Mouse (Mus musculus): ENCODE measurements around the gene Lgr5.

The Lgr5 gene

DNA sequence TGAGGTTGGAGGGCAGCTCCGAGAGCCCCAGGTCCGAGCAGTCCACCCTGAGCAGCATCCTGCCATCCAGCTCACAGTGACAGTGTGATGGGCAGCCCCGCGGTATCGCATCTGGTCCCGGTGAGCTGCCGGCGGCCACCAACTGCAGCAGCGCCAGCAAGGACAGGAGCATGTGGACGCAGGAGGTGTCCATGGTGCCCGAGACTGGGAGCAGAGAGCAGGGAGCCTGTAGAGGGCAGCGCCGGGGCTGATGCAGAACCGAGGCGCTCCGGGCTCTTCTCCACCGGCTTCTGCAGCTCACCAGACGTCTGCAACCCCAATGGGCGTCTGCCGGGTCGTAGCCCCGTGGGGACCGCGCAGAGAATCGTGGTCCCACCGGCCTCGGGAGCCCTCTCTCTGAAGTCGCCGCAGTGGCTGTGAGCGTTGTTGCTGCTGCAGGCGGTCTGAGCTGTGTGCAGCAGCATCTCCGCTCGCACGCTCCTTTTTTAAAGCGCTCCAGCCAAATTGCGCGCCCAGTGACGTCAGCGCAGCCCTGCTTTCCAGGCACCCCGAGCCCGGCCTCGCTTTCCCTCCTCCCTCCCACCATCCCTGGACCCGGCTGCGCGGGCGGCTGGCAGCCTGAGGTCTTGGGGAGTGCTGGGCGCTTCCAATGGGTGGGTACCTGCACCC, at the start of gene Lgr5:
Lgr5 (minus strand) TSS at position 480 of the 669 bp plus-strand sequence.
- peak; percentile 80 for DNase-seq (ENCODE audit: low spot score)

DNA sequence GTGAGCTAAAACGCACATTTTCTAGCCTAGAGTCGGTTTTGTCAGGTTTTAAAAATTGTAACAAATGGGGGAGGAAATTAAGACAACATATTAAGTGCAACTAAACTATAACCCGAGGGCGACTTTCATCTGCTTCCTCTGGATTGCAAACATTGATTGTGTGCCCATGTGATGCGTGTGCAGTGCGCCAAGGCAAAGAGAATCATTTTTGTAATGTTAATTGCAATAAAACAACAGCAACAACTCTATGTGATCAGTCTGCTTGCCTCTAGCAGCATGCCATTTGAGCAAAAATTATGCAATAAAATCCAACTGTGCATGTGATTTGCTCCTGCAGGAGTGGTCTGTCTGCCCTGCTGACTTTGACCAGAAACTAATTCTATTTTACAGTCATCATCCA, 39.1 kb upstream of the Lgr5 start:
- DNase-seq (ENCODE audit: low spot score): no peak

DNA sequence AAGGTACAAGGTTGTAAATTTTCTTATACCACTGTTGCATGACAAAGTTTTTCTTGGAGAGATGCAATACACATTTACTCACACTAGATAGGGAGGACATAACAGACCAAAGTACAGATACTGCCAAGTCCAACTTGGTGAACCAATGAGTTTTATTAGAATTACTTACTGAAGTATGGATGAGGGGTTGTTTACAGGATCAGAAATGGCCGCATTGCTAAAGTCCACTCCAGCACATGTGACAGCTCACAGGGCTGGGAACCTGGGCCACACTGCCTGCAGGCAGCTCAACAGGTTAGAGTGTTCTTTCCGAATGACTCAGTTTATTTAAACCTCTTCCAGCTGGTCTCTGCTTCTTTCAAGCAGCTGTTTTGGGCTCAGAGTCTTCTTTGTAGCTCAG, 37.4 kb upstream of the Lgr5 start:
- DNase-seq (ENCODE audit: low spot score): no peak

DNA sequence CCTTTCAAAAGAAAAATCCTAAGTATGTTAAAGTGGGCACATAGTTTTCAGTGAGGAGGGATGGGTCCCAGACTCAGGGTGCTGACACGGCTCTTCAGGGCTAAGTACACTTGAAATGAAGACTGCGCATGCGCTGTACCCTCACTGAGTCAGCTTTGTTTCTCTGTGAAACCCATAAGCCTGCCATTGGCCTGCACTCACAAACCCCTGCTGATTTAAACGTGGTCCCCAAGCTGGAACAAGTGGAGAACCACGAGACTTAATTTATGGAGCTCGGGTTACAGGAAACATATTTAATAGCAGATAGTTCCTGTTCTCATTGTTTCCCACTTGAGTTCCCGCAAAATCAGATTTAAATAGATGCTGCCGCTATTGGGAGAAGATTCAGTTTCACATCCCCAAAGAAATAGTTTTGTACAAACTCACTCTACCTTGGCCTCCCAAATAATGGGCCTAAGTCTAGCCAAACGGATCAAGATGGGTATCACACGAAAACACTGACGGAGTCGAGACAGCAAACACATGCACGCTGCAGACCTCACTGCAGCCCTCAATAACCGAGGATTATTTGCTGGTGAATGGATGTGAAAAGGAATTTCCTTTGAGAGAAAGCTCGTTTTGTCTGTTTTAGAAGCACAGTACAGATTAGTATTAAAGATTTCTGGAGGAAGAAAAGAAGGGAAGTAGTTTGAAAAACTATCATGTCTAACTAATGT, 36.5 kb upstream of the Lgr5 start:
- peak; percentile 23 for DNase-seq (ENCODE audit: low spot score)

- no peak for DNase-seq (ENCODE audit: low spot score)
Measured at GRCm38 (mm10) chr10:115623481-115623880, 35.9 kb upstream of the Lgr5 start.

DNA sequence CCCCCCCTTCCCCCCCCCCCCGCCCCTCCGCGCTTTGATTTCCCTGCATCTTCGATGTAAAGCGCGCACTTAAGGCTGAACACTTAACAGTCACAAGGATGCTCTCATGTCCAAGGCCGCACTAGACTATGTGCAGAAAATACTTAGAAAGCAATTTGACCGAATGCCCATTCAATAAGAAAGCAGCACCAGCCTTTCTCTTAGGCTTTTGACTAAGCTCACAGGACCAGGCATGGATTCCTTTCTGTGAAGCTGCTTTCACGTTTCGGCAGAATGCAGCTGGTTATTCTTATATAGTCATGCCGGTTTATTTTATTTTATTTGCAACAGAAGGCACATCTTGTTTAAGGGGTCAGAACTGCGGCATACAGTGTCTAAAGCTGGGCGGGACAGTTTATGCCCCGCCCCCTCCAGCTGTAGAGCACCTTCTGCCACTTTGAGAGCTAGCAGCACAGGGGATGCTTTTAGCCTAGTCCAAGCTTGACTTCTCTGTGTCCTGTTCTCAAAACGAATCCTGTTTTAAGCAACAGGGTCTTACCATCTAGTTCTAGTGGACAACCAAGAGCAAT, 30.8 kb upstream of the Lgr5 start:
- DNase-seq (ENCODE audit: low spot score): peak; percentile 60

DNA sequence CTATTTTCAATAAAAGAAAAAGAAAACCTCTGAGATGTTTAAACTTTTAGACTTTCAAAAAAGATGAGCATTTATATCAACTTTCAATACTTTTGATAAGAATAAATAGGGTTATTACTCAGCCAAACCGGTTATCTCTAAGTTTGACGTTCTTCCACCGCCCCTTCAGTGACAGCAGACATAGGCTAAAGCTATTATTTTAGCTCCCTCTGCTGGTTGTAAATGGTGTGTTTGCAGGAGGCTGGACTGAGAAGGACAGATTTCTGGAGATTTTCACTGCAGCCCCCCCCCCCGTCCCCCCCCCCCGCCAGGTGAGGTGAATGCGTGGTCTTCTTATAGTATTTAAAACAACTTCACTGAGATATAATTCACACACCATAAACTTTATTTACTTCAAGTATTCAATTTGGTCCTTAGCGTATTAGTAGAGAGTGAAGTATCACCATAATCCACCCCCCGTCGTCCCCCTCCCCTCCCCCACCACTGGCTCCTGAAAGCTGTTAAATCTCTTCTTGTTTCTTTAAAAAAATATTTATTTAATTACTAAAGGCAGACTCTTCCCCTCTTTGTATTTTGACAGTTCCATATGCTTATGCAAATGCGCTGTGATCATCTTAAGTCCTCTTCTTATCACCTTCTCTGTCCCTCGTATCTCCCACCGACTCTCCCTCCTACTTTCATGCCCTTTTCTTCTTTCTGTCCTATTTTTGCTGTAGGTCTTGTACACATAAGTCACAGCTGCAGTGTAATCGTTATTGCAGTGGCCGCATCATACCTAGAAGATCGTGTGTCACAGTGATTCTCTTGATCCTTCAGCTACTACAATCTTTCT, 30.1 kb upstream of the Lgr5 start:
- peak; percentile 83 for DNase-seq (ENCODE audit: low spot score)

- DNase-seq (ENCODE audit: low spot score): no peak
Measured at GRCm38 (mm10) chr10:115595748-115596147, 8.2 kb upstream of the Lgr5 start.

- no peak for DNase-seq (ENCODE audit: low spot score)
Measured at GRCm38 (mm10) chr10:115593651-115594050, 6.1 kb upstream of the Lgr5 start.

DNA sequence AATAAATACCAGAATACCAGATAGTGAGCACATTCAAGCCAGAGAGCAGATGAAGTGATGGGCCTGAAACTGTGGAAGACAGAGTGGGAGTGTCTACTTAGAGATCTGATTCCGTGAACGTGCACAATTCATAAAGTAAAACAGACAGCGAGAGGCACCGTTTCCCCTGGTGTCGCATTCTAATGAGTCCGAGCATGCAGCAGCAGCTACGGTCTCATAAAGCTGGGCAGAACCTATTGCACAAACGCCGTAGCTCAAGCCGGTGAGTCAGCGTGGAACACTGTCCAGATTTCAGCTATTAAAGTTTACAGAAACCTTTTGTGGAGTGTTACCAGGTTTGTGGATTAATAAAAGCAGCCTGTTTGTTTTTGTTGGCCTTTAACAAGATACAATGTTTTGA, 5.6 kb upstream of the Lgr5 start:
- peak; percentile 36 for DNase-seq (ENCODE audit: low spot score)

GRCm38 (mm10) chr10:115587979-115588378, 399 bp upstream of the Lgr5 start:
- DNase-seq (ENCODE audit: low spot score): peak; percentile 14

DNA sequence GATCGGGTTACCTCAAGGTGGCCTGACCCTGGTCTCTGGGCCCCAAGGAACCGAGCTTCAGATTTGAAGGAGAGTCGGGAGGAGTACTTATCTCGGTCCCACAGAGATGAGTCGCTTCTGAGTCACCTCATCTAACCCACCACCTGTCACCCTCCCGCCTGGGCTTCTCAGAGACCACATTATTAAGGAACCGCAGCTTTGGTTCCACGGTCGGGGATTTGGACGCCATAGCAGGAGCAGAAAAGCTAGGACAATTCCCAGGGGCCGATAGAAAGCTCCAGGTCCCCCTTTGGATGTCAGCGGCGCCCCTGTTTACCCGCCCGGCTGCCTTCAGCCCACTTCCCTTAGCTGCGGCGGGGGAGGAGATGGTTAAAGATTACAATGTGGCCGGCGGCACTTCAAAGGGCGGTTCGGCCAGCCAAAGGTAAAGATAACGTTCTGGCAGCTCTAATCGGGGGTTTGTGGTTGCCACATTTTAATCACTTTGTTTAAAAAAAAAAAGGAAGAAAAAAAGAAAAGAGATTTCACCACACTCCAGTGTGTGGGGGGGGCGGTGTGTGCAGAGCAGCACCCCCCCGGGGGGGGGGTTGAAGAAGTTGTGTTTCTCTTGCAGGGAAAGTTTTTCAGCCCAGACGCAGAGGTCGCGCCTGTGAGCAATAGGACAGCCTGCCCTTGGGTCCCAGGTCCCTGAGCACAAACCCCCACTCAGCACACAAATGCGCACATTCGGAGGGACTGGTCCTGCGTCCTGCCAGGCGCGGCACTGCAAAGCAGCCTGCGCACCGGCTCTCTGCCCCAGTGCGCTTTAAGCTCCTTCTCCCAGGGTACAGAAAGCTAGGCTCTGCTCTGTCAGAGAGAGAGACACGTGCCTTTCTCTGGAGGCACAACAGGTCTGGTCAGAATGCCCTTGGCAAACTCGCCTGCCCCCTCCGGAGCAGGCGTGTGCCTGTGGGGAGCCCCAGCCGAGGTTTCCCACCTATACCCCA, 1.0 kb downstream of the Lgr5 start:
- peak; percentile 65 for DNase-seq (ENCODE audit: low spot score)

DNA sequence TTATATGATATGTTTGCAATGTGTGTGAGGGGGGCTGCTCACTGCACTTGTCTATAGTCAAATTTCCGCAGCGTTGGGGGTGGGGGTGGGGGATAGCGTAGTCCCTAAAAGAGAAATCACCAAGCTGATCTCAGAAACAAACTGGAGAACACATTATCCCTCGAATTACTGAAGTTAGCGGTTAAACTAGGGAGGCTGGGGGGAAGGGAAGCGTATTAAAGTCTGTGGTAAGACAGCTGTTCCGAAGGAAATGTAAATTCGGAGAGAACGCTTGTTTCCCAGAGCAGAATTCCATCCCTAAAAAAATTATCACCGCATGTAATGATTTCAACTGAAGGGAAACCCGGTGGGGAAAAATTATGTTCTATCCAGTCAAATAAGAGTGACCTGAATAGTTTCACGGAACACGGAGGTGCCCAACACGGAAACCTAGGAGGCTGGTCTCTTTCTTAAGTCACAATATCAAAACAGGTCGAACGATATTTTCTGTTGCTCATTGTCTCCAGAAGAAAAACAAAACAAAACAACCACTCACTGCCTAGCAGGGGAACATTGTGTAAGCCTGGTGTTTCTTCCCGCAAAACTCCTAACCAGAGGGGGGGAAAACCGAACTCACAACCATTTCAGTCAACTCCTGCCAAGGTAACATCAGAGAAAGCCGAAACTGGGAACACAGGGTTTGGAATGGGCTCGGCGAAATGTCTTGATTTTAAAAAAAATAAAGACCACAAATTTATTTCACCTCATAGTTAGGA, 1.9 kb downstream of the Lgr5 start:
- DNase-seq (ENCODE audit: low spot score): peak; percentile 46

- DNase-seq (ENCODE audit: low spot score): peak; percentile 58
Measured at GRCm38 (mm10) chr10:115584656-115585055, 2.9 kb downstream of the Lgr5 start.

- no peak for DNase-seq (ENCODE audit: low spot score)
Measured at GRCm38 (mm10) chr10:115583071-115583470, 4.5 kb downstream of the Lgr5 start.

- no peak for DNase-seq (ENCODE audit: low spot score)
Measured at GRCm38 (mm10) chr10:115581971-115582370, 5.6 kb downstream of the Lgr5 start.

DNA sequence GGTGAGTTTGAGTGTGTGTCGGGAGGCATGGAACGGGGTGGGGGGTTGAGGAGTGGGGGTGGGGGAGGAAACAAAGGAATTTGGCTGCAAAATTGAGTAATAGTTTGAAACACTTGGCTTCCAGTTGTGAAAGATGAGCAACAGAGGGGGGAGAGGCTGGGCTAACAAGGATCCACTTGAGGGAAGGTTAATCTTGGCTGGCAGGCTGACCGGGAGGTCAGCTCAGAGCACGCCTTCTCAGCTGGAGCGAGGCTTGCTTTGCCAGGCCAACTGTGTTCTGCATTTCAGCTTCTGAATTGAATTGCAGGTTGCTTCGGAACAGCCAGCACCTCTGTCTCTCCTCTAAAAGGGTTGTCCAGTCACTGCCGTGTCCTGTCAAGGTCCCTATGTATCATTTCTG, 8.1 kb downstream of the Lgr5 start:
- peak; percentile 69 for DNase-seq (ENCODE audit: low spot score)

DNA sequence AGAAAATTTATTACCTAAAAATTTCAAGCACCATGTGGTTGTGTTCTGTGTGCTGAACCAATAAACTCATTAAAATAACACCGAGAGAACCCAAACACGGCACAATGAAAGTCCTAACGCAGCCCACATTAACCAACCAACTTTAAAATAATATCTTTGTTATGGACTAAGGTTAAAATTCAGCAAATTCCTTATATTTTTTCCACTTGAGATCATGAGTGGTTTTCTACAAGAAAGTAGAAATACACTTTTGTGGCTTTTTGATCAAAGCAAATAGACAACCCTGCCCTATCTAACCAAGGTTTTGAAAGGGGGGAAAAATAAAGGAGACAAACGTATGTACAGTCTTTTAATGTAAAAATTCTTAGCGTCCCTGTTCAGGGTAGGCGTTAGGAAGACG, 8.5 kb downstream of the Lgr5 start:
- DNase-seq (ENCODE audit: low spot score): no peak

DNA sequence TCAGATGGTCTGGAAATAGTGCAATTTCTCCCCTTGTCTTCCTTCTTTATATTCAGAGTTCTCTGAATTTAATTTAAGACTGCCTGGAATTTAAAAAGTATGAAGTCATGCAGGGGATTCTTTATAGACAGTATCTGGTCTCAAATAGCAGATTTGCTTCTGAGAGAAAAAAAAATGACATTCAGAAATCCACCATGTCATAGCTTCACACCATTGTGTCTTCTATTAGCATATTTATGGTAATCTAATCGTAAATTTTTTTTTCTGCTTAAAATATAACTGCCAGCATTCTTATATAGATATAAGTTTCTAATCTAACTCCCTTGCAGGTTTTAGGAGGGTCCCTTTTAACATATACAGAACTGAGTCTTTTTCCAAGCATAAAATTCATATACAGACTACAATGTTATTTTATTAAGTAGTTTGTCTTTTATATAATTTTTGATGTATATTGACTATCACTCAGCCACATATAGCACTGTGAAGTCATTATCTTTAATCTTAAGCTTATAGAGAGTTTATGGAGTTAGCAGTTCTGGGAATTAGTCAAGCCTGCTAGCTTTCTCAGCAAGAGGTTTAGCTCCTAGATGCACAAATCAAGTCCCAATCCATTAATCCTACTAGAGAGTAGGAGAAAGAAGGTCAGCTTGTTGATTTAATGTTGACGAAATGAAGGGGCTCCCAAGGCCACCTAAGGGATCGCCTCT, 15.7 kb downstream of the Lgr5 start:
- peak; percentile 16 for DNase-seq (ENCODE audit: low spot score)

GRCm38 (mm10) chr10:115571317-115571716, 16.3 kb downstream of the Lgr5 start:
- DNase-seq (ENCODE audit: low spot score): peak; percentile 85

All from embryo, embryonic 10.5 days (tissue).